Mouse (Mus musculus) cerebellum, adult 11-12 months (tissue): ENCODE data around the gene Kif1c.
A peak's percentile ranks its signal among the peaks of the same experiment; 100 is the strongest.
"Not testable (repeated sequence)": the region's sequence is repeated elsewhere in the genome, so short reads cannot be mapped to it uniquely, and the experiment has no call there.

Experiments used
- DNase-seq: peaks from one replicate; pipeline ENCODE4 v3.0.0; 2022

Kif1c gene

DNA sequence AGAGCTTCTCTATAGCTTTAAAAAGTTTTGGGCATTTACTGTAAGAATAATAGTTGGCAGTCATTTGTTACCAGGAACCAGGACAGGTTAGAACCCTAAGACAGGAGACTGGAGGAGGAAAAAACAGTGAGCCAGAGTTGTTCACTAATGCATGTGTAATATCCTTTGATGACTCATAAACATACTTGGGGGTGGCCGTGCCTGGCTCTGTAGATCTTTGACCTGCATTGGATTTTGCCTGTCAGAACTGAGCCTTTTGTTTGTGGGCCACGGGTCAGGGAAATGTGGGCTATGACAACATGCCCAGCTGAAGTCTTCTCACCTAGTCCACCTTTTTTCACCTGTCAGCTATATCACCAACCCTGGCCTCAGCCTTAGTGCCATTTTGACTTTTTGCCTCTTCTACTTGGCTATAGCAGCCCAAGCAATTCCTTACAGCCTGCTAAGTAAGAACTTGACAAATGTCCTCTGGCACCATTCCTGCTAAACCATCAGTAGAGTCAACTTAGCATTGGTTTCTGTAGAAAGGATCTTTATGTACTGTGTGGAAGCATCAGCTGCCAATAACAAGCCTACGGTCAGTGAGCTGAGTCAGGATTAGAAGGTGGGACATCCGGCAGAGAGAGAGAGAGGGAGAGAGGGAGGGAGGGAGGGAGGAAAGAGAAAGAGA is 47.7 kb downstream of the Kif1c start:
- DNase-seq, result no peak

DNA sequence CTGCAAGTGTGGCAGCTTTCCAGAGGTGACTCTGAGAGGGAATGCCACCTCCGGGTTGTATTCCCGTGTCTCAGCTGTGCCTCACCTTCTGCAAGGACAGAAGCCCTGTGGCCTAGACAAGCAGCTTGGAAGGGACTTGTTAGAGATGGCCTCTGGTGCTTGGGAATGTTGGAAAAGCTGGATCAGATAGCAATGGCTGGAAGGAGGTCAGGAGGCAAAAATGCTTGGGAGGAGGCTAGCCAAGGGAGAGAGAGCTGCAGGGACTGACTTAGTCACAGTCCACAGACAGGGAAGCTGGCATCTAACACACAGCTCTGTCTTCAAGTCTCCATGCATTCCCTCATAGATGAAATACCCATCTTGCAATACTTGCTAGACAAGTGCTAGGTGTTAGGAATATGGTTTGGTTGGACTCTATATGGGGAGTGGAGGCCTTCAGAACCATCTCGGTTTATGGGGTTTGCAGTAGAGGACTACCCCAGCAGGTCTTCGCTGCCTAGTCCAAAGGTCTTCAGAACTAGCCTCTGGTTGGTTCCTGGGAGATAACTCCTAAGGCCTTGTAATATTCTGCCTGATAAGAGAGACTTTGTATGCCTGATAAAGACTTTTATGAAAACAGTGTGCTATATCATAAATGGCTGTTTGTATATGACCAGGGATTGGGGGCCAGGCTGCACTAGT is 52.1 kb downstream of the Kif1c start:
- no peak for DNase-seq

DNA sequence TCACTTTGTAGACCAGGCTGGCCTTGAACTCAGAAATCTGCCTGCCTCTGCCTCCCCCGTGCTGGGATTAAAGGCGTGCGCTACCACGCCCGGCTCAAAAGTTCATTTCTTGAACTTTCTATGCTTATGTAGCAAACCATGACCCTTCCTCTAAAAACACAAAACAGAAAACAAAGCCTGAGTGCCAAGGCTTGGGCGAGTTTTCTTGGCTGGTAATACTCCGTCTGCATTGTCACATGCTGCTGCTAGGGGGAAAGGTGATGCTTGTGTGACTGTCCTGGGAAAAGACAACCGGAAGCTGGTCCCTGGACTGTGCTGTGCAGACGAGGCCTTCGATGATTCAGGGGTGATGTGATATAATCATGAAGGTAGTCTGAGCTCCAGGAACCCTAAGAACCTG is 52.8 kb downstream of the Kif1c start:
- DNase-seq, result no peak

DNA sequence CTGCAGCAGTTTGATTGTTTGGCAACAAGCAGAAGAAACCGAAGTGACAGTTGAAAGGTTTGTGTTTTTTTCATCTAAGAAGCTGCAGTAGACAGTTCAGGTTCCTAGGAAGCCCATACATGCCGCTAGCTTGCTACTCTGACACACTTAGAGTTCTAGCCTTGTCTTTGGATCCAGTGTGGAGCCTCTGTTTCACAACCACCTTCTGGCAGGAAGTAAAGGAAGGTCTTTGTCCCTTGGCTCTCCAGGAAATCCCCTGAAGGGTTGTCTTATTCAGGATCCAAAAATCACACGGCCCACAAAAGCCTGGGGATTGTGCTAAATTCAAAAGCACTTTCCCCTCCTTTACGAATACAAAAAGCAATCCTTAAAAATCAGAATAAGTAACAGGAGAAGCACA is 54.1 kb downstream of the Kif1c start:
- no peak for DNase-seq

DNA sequence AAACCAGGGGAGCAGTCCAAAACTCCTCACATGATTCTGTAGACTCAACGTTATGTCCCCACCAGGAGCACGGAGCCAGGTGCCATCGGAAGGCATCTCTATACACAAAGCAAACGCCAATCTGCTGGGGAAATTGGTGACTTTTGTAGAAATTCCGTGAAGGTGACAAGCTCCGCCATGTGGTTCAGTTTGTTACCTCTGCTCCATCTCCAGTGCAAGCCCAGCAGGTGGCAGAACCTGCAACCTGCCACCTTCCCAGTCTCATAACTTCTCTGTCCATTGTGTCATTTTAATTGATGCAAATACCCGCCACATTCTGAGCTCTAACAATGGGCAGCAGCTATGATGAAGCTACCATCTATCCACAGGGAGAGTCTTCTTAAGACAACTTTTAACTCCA is 54.6 kb downstream of the Kif1c start:
- DNase-seq, result no peak

DNA sequence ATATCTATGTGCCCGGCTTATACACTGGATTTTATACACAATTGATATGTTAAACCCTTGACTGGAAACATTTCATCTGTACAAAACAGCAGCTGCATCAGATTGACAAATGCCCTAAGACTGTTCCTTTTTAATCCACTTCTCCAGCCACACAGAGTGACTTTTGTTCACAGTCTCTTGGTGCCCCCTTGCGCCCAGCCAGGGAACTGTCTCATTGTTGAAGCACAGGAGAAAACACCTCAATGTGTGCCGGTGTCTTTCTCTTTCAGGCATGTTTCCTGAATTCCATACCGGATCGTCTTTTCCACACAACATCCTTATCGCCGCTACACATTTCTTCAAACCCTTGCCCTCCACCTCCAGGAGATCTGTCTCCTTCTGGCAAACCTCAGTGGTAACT is 55.3 kb downstream of the Kif1c start:
- DNase-seq, result peak; percentile 43

DNA sequence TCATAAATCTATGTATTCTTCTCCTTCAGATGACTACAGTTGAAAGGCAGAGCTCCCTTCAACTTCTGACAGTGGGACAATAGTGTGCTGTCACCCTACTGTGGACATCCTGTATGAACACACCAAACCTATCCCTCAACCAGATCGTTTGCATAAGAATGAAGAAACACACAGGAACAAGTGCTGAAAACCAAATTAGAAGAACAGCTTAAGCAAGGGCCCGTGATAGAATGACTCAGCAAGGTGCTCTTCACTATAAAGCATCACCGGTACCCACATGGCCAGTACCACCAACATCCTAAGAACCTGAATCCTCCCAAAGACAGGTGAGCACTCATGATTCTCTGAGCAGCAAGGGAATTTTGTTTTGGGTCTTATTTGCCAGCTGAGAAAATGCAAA is 60.1 kb downstream of the Kif1c start:
- not testable (repeated sequence) for DNase-seq

DNA sequence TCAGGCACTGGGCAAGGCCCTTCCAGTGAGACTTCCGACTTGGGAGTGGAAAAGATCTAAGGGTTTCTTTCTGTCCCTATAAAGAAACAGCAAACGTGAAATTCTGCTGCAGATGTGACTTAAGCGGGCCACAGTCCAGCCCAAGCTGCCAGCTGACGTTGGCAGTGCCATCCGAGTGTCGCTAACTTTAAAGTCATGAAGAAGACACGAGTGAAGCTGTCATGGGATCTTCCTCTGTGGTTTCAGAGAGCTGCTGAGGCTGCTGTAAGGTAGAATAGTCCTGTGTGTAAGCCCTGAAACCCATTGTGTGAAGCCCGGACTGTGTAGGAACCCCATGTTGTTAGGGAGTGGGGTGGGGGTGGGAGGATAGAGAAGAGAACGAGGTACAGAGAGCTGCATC is 62.3 kb downstream of the Kif1c start:
- DNase-seq, result no peak

DNA sequence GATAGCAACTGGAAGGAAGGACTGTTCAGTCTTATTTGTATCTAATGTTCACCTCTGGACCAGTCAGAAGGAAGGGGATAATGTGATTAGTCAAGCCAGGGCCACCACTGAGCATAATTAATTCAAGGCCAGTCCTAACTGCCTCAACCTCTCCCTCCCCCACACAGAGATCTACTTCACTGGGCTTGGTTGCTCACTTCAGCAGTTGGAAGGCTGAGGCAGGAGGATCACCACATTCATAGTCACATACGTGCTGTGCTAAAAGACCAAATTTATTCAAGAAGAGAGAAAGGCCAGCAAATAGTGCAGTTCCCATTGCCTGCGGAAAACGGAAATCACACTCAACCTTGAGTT is 63.2 kb downstream of the Kif1c start:
- DNase-seq, result no peak

DNA sequence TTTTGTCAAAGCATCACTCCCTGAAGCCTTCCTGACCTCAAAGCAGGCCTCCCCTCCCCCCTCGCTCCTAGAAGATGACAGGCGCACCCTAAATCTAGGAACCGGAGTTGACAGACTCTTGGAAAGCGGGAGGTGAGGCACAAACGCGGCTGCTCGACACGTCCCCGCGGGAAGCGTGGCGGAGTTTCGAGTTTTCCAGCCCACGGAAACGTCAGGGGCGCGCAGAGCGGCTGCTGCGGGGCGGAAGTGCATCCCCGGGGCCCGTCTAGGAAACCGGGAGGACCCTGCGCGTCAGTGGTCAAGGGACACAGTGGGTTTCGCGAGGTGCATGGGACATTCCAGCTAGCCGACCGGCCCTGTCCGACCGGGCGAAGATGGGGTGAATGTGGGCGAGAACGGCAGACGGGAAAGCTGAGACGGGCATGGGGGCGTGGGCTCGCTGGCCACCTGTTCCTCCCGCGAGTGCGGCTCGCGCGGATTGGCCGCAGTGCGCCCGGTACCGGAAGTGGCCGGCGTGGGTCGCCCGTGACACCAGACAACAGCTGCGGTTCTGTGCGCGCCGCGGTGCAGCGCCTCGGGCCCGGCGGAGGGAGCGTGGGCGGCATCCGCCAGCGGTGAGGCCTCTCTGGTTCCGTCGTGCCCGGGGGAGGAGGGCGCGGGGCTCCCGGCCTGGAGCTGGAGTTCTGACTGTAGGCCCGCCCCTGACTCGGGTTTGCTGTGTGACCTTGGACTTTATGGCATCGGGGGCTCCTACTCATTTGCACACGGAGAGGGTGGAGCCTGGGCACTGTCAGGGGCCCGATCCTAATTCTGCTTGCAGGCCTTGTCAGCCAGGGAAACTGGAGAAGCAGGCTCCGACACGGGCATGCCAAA is 63.8 kb downstream of the Kif1c start, which contains the start of gene Zfp3:
Gene Zfp3, plus strand, starts transcription at position 274 of the 873 bp plus-strand sequence.
- peak; percentile 81 for DNase-seq

DNA sequence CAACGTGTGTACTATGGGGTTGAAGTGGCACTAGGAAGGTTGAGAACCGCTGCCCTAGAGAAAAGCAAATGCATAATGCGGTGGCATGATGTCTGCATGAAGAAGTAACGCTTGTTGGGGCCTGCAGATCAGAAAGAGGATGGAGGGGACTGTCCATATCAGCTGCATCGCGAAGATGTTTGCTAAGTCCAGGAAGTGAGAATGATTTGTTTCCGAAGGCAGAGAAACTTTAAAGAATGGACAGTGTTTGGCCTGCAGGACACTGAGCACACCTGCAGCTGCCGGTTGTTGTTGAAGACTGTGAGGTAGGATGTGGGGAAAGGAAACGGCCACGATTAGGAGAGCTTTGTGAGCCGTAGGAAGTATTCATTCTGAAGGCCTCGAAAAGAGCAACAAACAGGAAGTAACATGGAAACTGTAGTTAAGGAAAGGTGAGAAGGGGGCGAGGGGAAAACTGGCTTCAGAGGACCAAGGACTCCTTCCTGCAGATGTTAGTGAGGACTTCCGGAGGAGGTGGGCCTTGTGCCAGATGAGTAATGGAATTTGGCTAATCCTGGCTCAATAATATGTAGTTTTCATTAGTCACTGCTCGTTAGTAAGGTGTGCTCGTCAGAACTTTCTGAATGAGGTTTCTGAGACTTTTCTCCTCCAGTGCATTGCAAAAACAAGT is 65.6 kb downstream of the Kif1c start:
- DNase-seq, result no peak

DNA sequence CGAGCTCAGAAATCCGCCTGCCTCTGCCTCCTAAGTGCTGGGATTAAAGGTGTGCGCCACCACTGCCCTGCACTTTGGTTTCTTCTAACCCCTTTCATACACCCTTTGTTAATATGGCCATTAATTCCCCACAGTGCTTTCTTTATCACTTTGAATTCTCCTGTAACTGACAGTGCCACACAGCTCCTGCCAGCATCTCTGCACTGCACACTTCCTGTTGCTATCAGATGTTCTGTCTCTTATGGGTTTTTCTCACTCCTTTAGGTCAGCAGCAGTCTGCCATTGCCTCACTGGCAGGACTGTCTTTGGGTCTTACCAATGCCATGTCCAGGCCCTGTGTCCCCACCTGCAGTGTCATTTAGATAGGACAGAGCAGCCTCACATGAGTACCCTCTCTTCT is 70.5 kb downstream of the Kif1c start:
- no peak for DNase-seq

DNA sequence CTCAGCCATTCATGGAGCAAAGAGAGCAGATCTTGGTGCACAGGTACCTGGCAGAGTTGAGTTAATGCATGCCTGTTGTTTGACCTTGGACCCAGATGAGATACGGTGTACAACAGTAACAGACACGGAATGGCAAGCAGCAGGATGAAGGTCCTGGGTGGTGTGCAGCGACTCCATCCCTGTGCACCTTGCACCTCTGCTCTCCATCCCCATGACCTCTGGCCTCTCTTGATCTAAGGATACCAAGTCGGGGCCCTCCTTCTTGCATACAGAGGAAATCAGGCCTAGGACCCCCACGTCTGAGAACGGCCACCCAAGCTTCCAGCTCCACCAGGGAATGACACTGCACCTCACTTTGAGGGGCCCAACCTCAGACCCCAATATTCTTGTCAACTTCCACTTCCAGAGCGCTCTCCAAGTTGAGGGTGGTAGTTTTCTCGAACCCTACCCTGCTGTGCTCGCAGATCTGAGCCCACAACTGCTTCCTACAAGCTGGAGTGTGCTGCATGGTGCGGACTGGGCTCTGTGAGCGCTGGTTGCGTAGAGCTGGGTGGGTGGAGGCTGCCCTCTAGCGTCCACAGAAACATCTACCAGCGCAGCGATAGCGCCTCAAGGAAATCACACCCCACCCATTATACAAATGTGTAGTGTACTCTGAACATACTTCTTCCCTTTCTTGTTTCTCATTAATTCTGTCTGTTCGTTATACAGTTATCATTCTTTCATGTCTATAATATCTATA is 76.7 kb downstream of the Kif1c start:
- peak; percentile 54 for DNase-seq

DNA sequence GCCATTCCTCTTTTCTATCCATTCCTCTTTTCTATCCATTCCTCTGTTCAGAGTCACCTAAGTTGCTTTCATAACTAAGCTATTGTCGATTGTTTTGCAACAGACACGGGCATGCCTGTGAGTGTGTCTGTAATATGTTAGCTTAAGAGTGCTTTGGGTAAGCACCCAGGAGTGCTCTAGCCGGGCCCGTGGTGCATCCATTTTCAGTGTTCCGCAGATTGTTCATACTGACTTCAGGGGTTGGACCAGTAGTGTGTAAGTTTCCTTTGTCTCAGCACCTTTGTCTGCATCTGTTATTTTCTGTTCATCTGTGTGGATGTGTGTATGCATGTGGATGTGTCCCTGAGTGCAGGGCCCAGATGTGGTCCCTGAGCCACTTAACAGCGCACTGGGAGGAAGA is 77.3 kb downstream of the Kif1c start:
- no peak for DNase-seq

DNA sequence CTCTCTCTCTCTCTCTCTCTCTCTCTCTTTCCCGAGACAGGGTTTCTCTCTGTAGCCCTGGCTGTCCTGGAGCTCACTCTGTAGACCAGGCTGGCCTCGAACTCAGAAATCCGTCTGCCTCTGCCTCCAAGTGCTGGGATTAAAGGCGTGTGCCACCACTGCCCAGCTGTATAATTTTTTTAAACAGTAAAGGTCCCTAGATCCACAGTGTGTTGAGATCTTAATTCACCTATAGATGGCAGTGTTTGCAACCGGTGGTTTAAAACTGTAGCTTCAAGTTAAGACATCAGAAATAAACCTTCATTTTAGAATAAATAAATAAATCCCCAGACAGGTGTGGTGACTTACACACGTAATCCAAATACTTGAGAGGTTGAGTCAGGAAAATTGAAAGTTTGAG is 77.7 kb downstream of the Kif1c start:
- not testable (repeated sequence) for DNase-seq
